Mouse (Mus musculus): ENCODE results near the gene Ddr2. TPM values are rescaled to one million over a fixed set of nuclear protein-coding genes. Genes with fewer than 3 reads are reported as not detected.
"Not testable (repeated sequence)": the region's sequence is repeated elsewhere in the genome, so short reads cannot be mapped to it uniquely, and the experiment has no call there.

Ddr2 gene
- total RNA-seq, 2 experiments from 2014 or later: 16.4 to 22.5 TPM

- intact Hi-C loops (cut with DNase I): no loop called here
- Histone ChIP-seq H3K4me3 (no peak overlapping the region), H3K27ac (no peak overlapping the region)
- DNase-seq: no peak
- no peak for TF ChIP-seq CTCF (IDR thresholded peaks at IDR 0.05)
Measured at GRCm38 (mm10) chr1:170141626-170142025, 31.1 kb upstream of the Ddr2 start.

- peak; percentile 80 for DNase-seq
- Histone ChIP-seq H3K4me3 (no peak overlapping the region), H3K27ac (peak overlapping the region; percentile 49; the same call in 1 of the 2 replicates)
- intact Hi-C loops (cut with DNase I): loop anchor here (1.0 to 10.0 kb wide), 5 partner anchors 92 to 612 kb away; partner anchors contain the start of gene Hsd17b7
- TF ChIP-seq CTCF (IDR thresholded peaks at IDR 0.05): peak; percentile 84
Measured at GRCm38 (mm10) chr1:170136351-170137009, 25.9 kb upstream of the Ddr2 start.

- no peak for TF ChIP-seq CTCF (IDR thresholded peaks at IDR 0.05)
- intact Hi-C loops (cut with DNase I): loop anchor here (10.0 kb wide), 3 partner anchors 89 to 609 kb away; no protein-coding TSS in a partner anchor
Measured at GRCm38 (mm10) chr1:170134264-170134663, 23.7 kb upstream of the Ddr2 start.

GRCm38 (mm10) chr1:170130962-170131361 lies 20.4 kb upstream of the Ddr2 start:
- intact Hi-C loops (cut with DNase I): loop anchor here (10.0 kb wide), 3 partner anchors 86 to 606 kb away; no protein-coding TSS in a partner anchor
- no peak for DNase-seq
- H3K4me3 ChIP-seq: no peak overlapping the region
- H3K27ac ChIP-seq: no peak overlapping the region
- TF ChIP-seq CTCF (IDR thresholded peaks at IDR 0.05): no peak

More at GRCm38 (mm10) chr1:170134264-170134663, 23.7 kb upstream of the Ddr2 start:
- Histone ChIP-seq H3K4me3 (no peak overlapping the region), H3K27ac (no peak overlapping the region)
- no peak for DNase-seq

- Histone ChIP-seq H3K27ac (no peak overlapping the region), H3K4me3 (no peak overlapping the region)
- no peak for DNase-seq
- TF ChIP-seq CTCF (IDR thresholded peaks at IDR 0.05): no peak
- intact Hi-C loops (cut with DNase I): no loop called here
Measured at GRCm38 (mm10) chr1:170124644-170125043, 14.1 kb upstream of the Ddr2 start.

GRCm38 (mm10) chr1:170113616-170114015 lies 3.1 kb upstream of the Ddr2 start:
- no peak overlapping the region for H3K27ac ChIP-seq
- DNase-seq: no peak
- H3K4me3 ChIP-seq: no peak overlapping the region
- no peak for TF ChIP-seq CTCF (IDR thresholded peaks at IDR 0.05)
- intact Hi-C loops (cut with DNase I): loop anchor here (5.0 kb wide), 1 partner anchor 56 kb away; no protein-coding TSS in a partner anchor

GRCm38 (mm10) chr1:170112261-170112660 lies 1.7 kb upstream of the Ddr2 start:
- intact Hi-C loops (cut with DNase I): loop anchor here (5.0 kb wide), 1 partner anchor 55 kb away; no protein-coding TSS in a partner anchor
- TF ChIP-seq CTCF (IDR thresholded peaks at IDR 0.05): no peak
- peak overlapping the region; percentile 67 for H3K4me3 ChIP-seq
- H3K27ac ChIP-seq: no peak overlapping the region
- no peak for DNase-seq

- Histone ChIP-seq H3K27ac (peak overlapping the region; percentile 86), H3K4me3 (peak overlapping the region; percentile 67)
- TF ChIP-seq CTCF (IDR thresholded peaks at IDR 0.05): no peak
- peak; percentile 38 for DNase-seq
- intact Hi-C loops (cut with DNase I): loop anchor here (5.0 kb wide), 1 partner anchor 54 kb away; no protein-coding TSS in a partner anchor
Measured at GRCm38 (mm10) chr1:170111651-170112226, 1.2 kb upstream of the Ddr2 start.

- DNase-seq: peak; percentile 42
- intact Hi-C loops (cut with DNase I): loop anchor here (5.0 kb wide), 1 partner anchor 53 kb away; no protein-coding TSS in a partner anchor
- Histone ChIP-seq H3K4me3 (peak overlapping the region; percentile 67), H3K27ac (peak overlapping the region; percentile 86)
- TF ChIP-seq CTCF (IDR thresholded peaks at IDR 0.05): no peak
Measured at GRCm38 (mm10) chr1:170109776-170110515, 616 bp downstream of the Ddr2 start.

- DNase-seq; intact Hi-C loops (cut with DNase I); H3K27ac ChIP-seq; H3K4me3 ChIP-seq: not testable (repeated sequence)
Measured at GRCm38 (mm10) chr1:170102814-170103213, 7.7 kb downstream of the Ddr2 start.

- TF ChIP-seq CTCF (IDR thresholded peaks at IDR 0.05): no peak
- DNase-seq: no peak
- no peak overlapping the region for H3K27ac ChIP-seq
- intact Hi-C loops (cut with DNase I): no loop called here
- no peak overlapping the region for H3K4me3 ChIP-seq
Measured at GRCm38 (mm10) chr1:170086631-170087030, 23.9 kb downstream of the Ddr2 start.

- intact Hi-C loops (cut with DNase I): no loop called here
- no peak overlapping the region for H3K4me3 ChIP-seq
- TF ChIP-seq CTCF (IDR thresholded peaks at IDR 0.05): no peak
- DNase-seq: no peak
- no peak overlapping the region for H3K27ac ChIP-seq
Measured at GRCm38 (mm10) chr1:170084151-170084796, 26.3 kb downstream of the Ddr2 start.
